Mouse (Mus musculus) heart, embryonic 13.5 days (tissue): ENCODE measurements at regions not wholly inside any gene's neighbourhood (a gene's known extent, or its start where the extent isn't known, plus 50 kb on each side); places are given as distances from the start of the nearest gene placed in this dataset.
A peak's percentile ranks its signal among the peaks of the same experiment; 100 is the strongest.

Experiments used
- ATAC-seq: fragments of 200-750 bp; cut with Nextera tagmentation; 2 replicates; pipeline ENCODE4 v1.8.0; 2017; ENCODE audit warnings: moderate TSS enrichment; ENCODE audit not compliant: insufficient number of reproducible peaks, low FRiP score, low TSS enrichment; ENCODE audit errors: extremely low read depth
- H3K27ac ChIP-seq: fragments of 300-500 bp; sonication (generic); replicated peaks from 2 replicates; pipeline ENCODE4 v1.5.1; 2015; ENCODE audit warnings: moderate library complexity, mild to moderate bottlenecking, inconsistent platforms
- H3K27me3 ChIP-seq: fragments of 300-500 bp; sonication (generic); replicated peaks from 2 replicates; pipeline ENCODE4 v1.6.1; 2015; ENCODE audit warnings: mild to moderate bottlenecking, inconsistent platforms
- H3K36me3 ChIP-seq: fragments of 300-500 bp; sonication (generic); 2 replicates; pipeline ENCODE4 v1.6.1; 2015; ENCODE audit warnings: mild to moderate bottlenecking, inconsistent platforms
- H3K4me1 ChIP-seq: fragments of 300-500 bp; sonication (generic); 2 replicates; pipeline ENCODE4 v1.6.1; 2015; ENCODE audit warnings: inconsistent platforms
- H3K4me2 ChIP-seq: fragments of 300-500 bp; sonication (generic); 2 replicates; pipeline ENCODE4 v1.6.1; 2015; ENCODE audit warnings: inconsistent platforms, mild to moderate bottlenecking, moderate library complexity
- H3K4me3 ChIP-seq: fragments of 300-500 bp; sonication (generic); 2 replicates; pipeline ENCODE4 v1.5.1; 2015; ENCODE audit warnings: moderate library complexity, mild to moderate bottlenecking, inconsistent platforms
- H3K9ac ChIP-seq: fragments of 300-500 bp; sonication (generic); 2 replicates; pipeline ENCODE4 v1.6.1; 2015; ENCODE audit warnings: inconsistent platforms, mild to moderate bottlenecking, moderate library complexity
- H3K9me3 ChIP-seq: fragments of 300-500 bp; sonication (generic); 2 replicates; pipeline ENCODE4 v1.6.1; 2016; ENCODE audit warnings: inconsistent platforms
- WGBS: fragments of 180-500 bp; shearing (Covaris S2); methylation state at CpG from one replicate; pipeline ENCODE4 v1.1.7; 2015; ENCODE audit warnings: mixed read lengths; 5-methylcytosine and 5-hydroxymethylcytosine counted together

- H3K9ac ChIP-seq: no peak overlapping the region
- WGBS: 43% methylated on average over 6 of the region's 6 CpGs
- no peak overlapping the region for H3K4me3 ChIP-seq
- no peak overlapping the region for H3K4me2 ChIP-seq
- H3K36me3 ChIP-seq: no peaks in the 10 kb centered on the region
- H3K9me3 ChIP-seq: no peaks in the 10 kb centered on the region
- no peak for ATAC-seq
- H3K27ac ChIP-seq: no peak overlapping the region
- no peaks in the 10 kb centered on the region for H3K27me3 ChIP-seq
- H3K4me1 ChIP-seq: 0 out of 2 replicates have a peak, but pooled peaks cover 3% of the 10 kb centered on the region
These were observed 234.3 kb downstream of the Hace1 start for GRCm38 (mm10) chr10:45811882-45812281.

- Histone ChIP-seq H3K9me3 (no peaks in the 10 kb centered on the region), H3K4me1 (no peaks in the 10 kb centered on the region), H3K9ac (no peak overlapping the region), H3K4me2 (no peak overlapping the region), H3K27me3 (no peaks in the 10 kb centered on the region), H3K36me3 (no peaks in the 10 kb centered on the region), H3K4me3 (no peak overlapping the region), H3K27ac (no peak overlapping the region)
- 74% methylated on average over 2 of the region's 2 CpGs for WGBS
- no peak for ATAC-seq
These were observed 236.2 kb downstream of the Hace1 start for GRCm38 (mm10) chr10:45813804-45814203.

- Histone ChIP-seq H3K4me3 (no peak overlapping the region), H3K27ac (no peak overlapping the region), H3K9me3 (no peaks in the 10 kb centered on the region), H3K4me1 (no peaks in the 10 kb centered on the region), H3K4me2 (no peak overlapping the region), H3K27me3 (no peaks in the 10 kb centered on the region), H3K36me3 (no peaks in the 10 kb centered on the region), H3K9ac (no peak overlapping the region)
- no peak for ATAC-seq
- 70% methylated on average over 4 of the region's 4 CpGs for WGBS
These were observed 239.1 kb downstream of the Hace1 start for GRCm38 (mm10) chr10:45816679-45817078.

GRCm38 (mm10) chr10:45820986-45821655 is 243.5 kb downstream of the Hace1 start:
- H3K9ac ChIP-seq: no peak overlapping the region
- no peaks in the 10 kb centered on the region for H3K36me3 ChIP-seq
- H3K4me2 ChIP-seq: 0 out of 2 replicates have a peak overlapping the region, but pooled peaks have one; percentile 20
- no peak overlapping the region for H3K4me3 ChIP-seq
- no peaks in the 10 kb centered on the region for H3K4me1 ChIP-seq
- H3K27ac ChIP-seq: no peak overlapping the region
- no peak for ATAC-seq
- no peaks in the 10 kb centered on the region for H3K9me3 ChIP-seq
- no peaks in the 10 kb centered on the region for H3K27me3 ChIP-seq
- 37% methylated on average over 8 of the region's 8 CpGs for WGBS

- H3K36me3 ChIP-seq: no peaks in the 10 kb centered on the region
- no peaks in the 10 kb centered on the region for H3K4me1 ChIP-seq
- ATAC-seq: no peak
- no peak overlapping the region for H3K4me2 ChIP-seq
- H3K9me3 ChIP-seq: no peaks in the 10 kb centered on the region
- H3K27me3 ChIP-seq: no peaks in the 10 kb centered on the region
- H3K4me3 ChIP-seq: no peak overlapping the region
- no peak overlapping the region for H3K9ac ChIP-seq
- WGBS: 63% methylated on average over 1 of the region's 1 CpGs
- no peak overlapping the region for H3K27ac ChIP-seq
These were observed 244.6 kb downstream of the Hace1 start for GRCm38 (mm10) chr10:45822251-45822650.

GRCm38 (mm10) chr10:45823612-45824011 is 246.0 kb downstream of the Hace1 start:
- Histone ChIP-seq H3K9ac (no peak overlapping the region), H3K36me3 (no peaks in the 10 kb centered on the region), H3K27ac (no peak overlapping the region), H3K9me3 (no peaks in the 10 kb centered on the region), H3K4me1 (no peaks in the 10 kb centered on the region), H3K4me3 (no peak overlapping the region), H3K4me2 (no peak overlapping the region), H3K27me3 (no peaks in the 10 kb centered on the region)
- WGBS: 74% methylated on average over 2 of the region's 2 CpGs
- ATAC-seq: no peak

GRCm38 (mm10) chr10:45848654-45849053 is 271.0 kb downstream of the Hace1 start:
- Histone ChIP-seq H3K9me3 (no peaks in the 10 kb centered on the region), H3K4me2 (no peak overlapping the region), H3K4me3 (no peak overlapping the region), H3K27me3 (no peaks in the 10 kb centered on the region), H3K9ac (no peak overlapping the region), H3K4me1 (no peaks in the 10 kb centered on the region), H3K36me3 (no peaks in the 10 kb centered on the region), H3K27ac (no peak overlapping the region)
- ATAC-seq: no peak
- 79% methylated on average over 2 of the region's 2 CpGs for WGBS

- no peaks in the 10 kb centered on the region for H3K4me1 ChIP-seq
- H3K4me2 ChIP-seq: no peak overlapping the region
- H3K4me3 ChIP-seq: no peak overlapping the region
- 79% methylated on average over 1 of the region's 1 CpGs for WGBS
- no peak overlapping the region for H3K9ac ChIP-seq
- H3K27me3 ChIP-seq: no peaks in the 10 kb centered on the region
- ATAC-seq: no peak
- no peaks in the 10 kb centered on the region for H3K9me3 ChIP-seq
- H3K36me3 ChIP-seq: no peaks in the 10 kb centered on the region
- H3K27ac ChIP-seq: no peak overlapping the region
These were observed 272.2 kb downstream of the Hace1 start for GRCm38 (mm10) chr10:45849841-45850240.

- no peaks in the 10 kb centered on the region for H3K36me3 ChIP-seq
- H3K27ac ChIP-seq: no peak overlapping the region
- H3K4me1 ChIP-seq: no peaks in the 10 kb centered on the region
- no peaks in the 10 kb centered on the region for H3K9me3 ChIP-seq
- ATAC-seq: no peak
- 51% methylated on average over 6 of the region's 6 CpGs for WGBS
- H3K27me3 ChIP-seq: no peaks in the 10 kb centered on the region
- H3K4me2 ChIP-seq: no peak overlapping the region
- no peak overlapping the region for H3K9ac ChIP-seq
- no peak overlapping the region for H3K4me3 ChIP-seq
These were observed 273.0 kb downstream of the Hace1 start for GRCm38 (mm10) chr10:45850625-45851024.

- 61% methylated on average over 5 of the region's 5 CpGs for WGBS
These were observed 275.1 kb downstream of the Hace1 start for GRCm38 (mm10) chr10:45852688-45853087.

GRCm38 (mm10) chr10:45855514-45855913 is 277.9 kb downstream of the Hace1 start:
- Histone ChIP-seq H3K9me3 (no peaks in the 10 kb centered on the region), H3K36me3 (no peaks in the 10 kb centered on the region), H3K4me2 (no peak overlapping the region), H3K9ac (no peak overlapping the region), H3K4me1 (no peaks in the 10 kb centered on the region), H3K27ac (no peak overlapping the region), H3K27me3 (no peaks in the 10 kb centered on the region), H3K4me3 (no peak overlapping the region)
- 77% methylated on average over 3 of the region's 3 CpGs for WGBS
- no peak for ATAC-seq

More at GRCm38 (mm10) chr10:45852688-45853087, 275.1 kb downstream of the Hace1 start:
- no peak for ATAC-seq
- no peak overlapping the region for H3K4me3 ChIP-seq
- no peaks in the 10 kb centered on the region for H3K36me3 ChIP-seq
- H3K4me2 ChIP-seq: no peak overlapping the region
- H3K27me3 ChIP-seq: no peaks in the 10 kb centered on the region
- H3K27ac ChIP-seq: no peak overlapping the region
- H3K9ac ChIP-seq: no peak overlapping the region
- H3K4me1 ChIP-seq: no peaks in the 10 kb centered on the region
- no peaks in the 10 kb centered on the region for H3K9me3 ChIP-seq

GRCm38 (mm10) chr10:45859137-45859536 is 281.5 kb downstream of the Hace1 start:
- no peak for ATAC-seq
- no peaks in the 10 kb centered on the region for H3K36me3 ChIP-seq
- H3K4me2 ChIP-seq: no peak overlapping the region
- no peaks in the 10 kb centered on the region for H3K27me3 ChIP-seq
- no peaks in the 10 kb centered on the region for H3K9me3 ChIP-seq
- no peak overlapping the region for H3K27ac ChIP-seq
- WGBS: 63% methylated on average over 3 of the region's 3 CpGs
- no peaks in the 10 kb centered on the region for H3K4me1 ChIP-seq
- H3K4me3 ChIP-seq: no peak overlapping the region
- H3K9ac ChIP-seq: no peak overlapping the region
